Mouse (Mus musculus) yolk sac, embryonic 10.5 days (tissue): ENCODE results near the gene Krt77.

ENCODE experiments used
- DNase-seq: peaks from one replicate; pipeline ENCODE4 v3.0.0-alpha.2; 2017; ENCODE audit warnings: low spot score

Krt77 gene

GRCm38 (mm10) chr15:101833131-101833530 lies 36.4 kb downstream of the Krt77 start:
- no peak for DNase-seq

GRCm38 (mm10) chr15:101829441-101829840 lies 40.1 kb downstream of the Krt77 start:
- no peak for DNase-seq

DNA sequence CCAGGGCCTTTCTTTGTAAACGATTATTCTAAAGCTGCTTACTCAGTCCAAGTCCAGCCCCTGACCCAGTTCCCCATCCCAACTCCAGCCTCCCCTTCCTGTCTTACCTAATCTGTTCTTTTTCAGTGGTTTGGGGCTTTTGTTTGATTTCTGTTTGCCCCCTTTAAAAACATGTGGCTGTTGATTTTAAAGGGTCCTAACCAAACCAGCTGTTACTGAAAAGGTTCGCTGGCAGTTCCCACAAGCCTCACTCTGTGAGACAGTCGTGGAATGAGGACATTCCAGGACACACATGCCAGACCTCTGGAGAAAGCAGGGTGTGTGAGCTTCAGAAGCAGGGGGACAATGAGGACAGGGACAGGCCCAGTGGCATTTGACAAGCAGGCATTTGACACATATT lies 47.7 kb downstream of the Krt77 start:
- no peak for DNase-seq

DNA sequence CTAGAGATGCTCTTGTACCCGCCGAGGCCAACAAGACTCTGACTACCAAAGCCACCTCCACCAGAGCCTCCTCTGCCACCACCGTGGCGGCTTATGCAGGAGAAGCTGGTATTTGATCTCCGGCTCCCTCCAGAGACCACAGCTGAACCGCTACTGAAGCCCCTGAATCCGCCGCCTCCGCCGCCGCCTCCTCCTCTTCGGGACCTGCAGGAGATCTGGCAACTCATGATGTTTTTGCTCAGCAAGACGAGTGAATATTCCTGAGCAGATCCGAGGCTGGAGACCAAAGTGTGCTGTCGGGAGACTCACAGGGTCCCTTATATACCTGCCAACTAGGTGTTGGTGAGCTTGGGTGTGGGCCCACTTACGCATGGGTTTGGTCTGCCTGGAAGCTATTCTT lies 51.6 kb downstream of the Krt77 start, which contains the start of gene Krt2:
TSS of gene Krt2 (minus strand) at position 295 of the 400 bp plus-strand sequence.
- no peak for DNase-seq
